Mouse (Mus musculus): ENCODE results near the gene Stx16. TPM values are rescaled to one million over a fixed set of nuclear protein-coding genes. Genes with fewer than 3 reads are reported as not detected.

The Stx16 gene
- polyA plus RNA-seq, 1 experiment: 67.1 TPM

DNA sequence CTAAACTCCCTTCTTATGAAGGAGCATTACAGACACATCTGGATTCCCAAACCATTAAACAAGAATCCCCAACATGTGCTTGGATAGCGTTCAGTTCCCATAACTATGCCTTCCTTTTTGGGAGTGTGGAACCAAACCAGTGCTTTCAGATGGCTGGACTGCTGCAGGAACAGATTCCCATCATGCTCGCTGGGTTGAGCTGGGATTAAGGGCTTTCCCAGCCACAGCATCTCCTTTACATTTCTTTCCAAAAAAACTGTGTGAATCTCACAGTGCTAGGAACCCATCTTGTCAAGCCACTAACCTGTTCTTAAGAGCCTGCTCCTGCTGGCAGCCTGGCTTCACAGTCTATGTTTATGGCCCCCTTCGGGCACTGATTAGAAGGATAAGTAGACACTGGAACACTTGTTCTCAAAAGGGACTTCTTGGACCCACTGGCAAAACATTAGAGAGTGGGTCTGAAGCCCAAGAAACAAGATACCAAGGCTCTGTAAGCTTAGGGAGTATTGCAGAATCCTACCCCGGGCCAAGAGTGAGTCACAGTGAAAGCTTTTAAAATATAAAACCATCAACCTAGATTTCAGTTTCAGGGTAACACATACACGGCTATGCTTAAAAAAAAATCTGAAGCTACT, 2.8 kb upstream of the Stx16 start:
- no peak overlapping the region for H3K4me3 ChIP-seq (ENCODE audit: insufficient read depth, low read length)
- no peak for TF ChIP-seq CTCF (IDR thresholded peaks at IDR 0.05; ENCODE audit: extremely low read depth, insufficient read depth, low read length)
- TF ChIP-seq POLR2A (IDR thresholded peaks at IDR 0.05; ENCODE audit: extremely low read depth, insufficient read depth, low read length): no peak
- H3K4me1 ChIP-seq (ENCODE audit: control insufficient read depth, insufficient read depth, low read length): peaks cover 2% of the 10 kb centered on the region; the same call in 1 of the 2 replicates

DNA sequence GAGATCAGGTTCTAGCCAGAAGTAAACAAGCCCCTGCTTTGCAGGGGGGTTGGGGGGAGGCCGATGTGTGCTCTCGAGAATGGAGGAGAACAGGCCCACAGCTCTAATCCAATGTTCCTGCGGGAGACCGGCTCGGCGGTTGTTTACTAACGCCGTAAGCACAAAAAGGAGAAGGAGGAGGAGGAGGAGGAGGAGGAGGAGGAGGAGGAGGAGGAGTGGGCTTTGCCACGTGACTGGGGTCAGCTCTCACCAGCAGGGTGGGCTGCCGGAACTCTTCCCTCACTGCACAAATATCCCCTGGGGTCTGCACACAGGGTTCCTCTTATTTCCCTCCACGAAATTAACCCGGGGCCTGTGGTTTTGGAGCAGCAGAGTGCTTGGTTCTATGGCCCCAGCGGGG, 1.5 kb upstream of the Stx16 start:
- Histone ChIP-seq H3K27ac (ENCODE audit: insufficient read depth, low read length) (no peak overlapping the region), H3K4me1 (ENCODE audit: control insufficient read depth, insufficient read depth, low read length) (peaks cover 2% of the 10 kb centered on the region; the same call in 1 of the 2 replicates), H3K4me3 (ENCODE audit: insufficient read depth, low read length) (no peak overlapping the region)
- TF ChIP-seq CTCF (IDR thresholded peaks at IDR 0.05; ENCODE audit: extremely low read depth, insufficient read depth, low read length): no peak
- TF ChIP-seq POLR2A (IDR thresholded peaks at IDR 0.05; ENCODE audit: extremely low read depth, insufficient read depth, low read length): no peak

More for the DNA sequence above, 2.8 kb upstream of the Stx16 start:
- H3K27ac ChIP-seq (ENCODE audit: insufficient read depth, low read length): no peak overlapping the region

DNA sequence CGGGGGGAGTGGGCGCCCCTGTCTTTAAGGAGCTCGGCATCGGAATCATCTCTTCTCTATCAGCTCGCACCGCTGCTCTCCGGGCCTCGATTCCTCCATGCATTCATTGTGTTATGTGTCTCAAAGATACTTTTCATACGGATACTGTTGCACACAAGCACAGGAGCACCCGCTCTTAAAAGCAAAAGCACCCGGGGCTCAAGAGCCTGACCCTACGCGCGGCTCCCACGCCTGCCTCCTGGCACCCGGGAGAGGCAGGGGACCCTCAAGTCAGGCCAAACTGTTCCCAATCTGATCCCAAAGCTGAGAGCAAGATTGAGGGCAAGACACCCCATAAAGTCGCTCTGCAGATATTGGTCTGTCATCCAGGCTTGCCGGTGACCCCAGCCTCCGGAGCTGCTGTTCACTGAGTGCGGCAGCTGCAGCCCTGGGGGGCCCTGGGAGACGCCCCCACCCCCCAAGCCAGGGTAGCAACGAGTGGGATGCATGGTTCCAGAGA, 987 bp upstream of the Stx16 start:
- no peak for TF ChIP-seq POLR2A (IDR thresholded peaks at IDR 0.05; ENCODE audit: extremely low read depth, insufficient read depth, low read length)
- no peak for TF ChIP-seq CTCF (IDR thresholded peaks at IDR 0.05; ENCODE audit: extremely low read depth, insufficient read depth, low read length)

GRCm38 (mm10) chr2:174076433-174076824, 321 bp downstream of the Stx16 start:
- Histone ChIP-seq H3K4me1 (ENCODE audit: control insufficient read depth, insufficient read depth, low read length) (peaks cover 2% of the 10 kb centered on the region; the same call in 1 of the 2 replicates), H3K4me3 (ENCODE audit: insufficient read depth, low read length) (peak overlapping the region; percentile 85), H3K27ac (ENCODE audit: insufficient read depth, low read length) (peak overlapping the region; percentile 34; the same call in 1 of the 2 replicates)
- no peak for TF ChIP-seq CTCF (IDR thresholded peaks at IDR 0.05; ENCODE audit: extremely low read depth, insufficient read depth, low read length)
- no peak for TF ChIP-seq POLR2A (IDR thresholded peaks at IDR 0.05; ENCODE audit: extremely low read depth, insufficient read depth, low read length)

More for the DNA sequence above, 987 bp upstream of the Stx16 start:
- H3K27ac ChIP-seq (ENCODE audit: insufficient read depth, low read length): no peak overlapping the region
- no peak overlapping the region for H3K4me3 ChIP-seq (ENCODE audit: insufficient read depth, low read length)
- H3K4me1 ChIP-seq (ENCODE audit: control insufficient read depth, insufficient read depth, low read length): peaks cover 2% of the 10 kb centered on the region; the same call in 1 of the 2 replicates

- H3K4me1 ChIP-seq (ENCODE audit: control insufficient read depth, insufficient read depth, low read length): peaks cover 2% of the 10 kb centered on the region; the same call in 1 of the 2 replicates
- TF ChIP-seq CTCF (IDR thresholded peaks at IDR 0.05; ENCODE audit: extremely low read depth, insufficient read depth, low read length) (no peak), POLR2A (IDR thresholded peaks at IDR 0.05; ENCODE audit: extremely low read depth, insufficient read depth, low read length) (0 out of 2 replicates have a peak, but pooled peaks have one; percentile 14)
- H3K4me3 ChIP-seq (ENCODE audit: insufficient read depth, low read length): peak overlapping the region; percentile 85
- H3K27ac ChIP-seq (ENCODE audit: insufficient read depth, low read length): no peak overlapping the region
Measured at GRCm38 (mm10) chr2:174077004-174077695, 1.0 kb downstream of the Stx16 start.

- TF ChIP-seq CTCF (IDR thresholded peaks at IDR 0.05; ENCODE audit: extremely low read depth, insufficient read depth, low read length) (no peak), POLR2A (IDR thresholded peaks at IDR 0.05; ENCODE audit: extremely low read depth, insufficient read depth, low read length) (no peak)
- H3K27ac ChIP-seq (ENCODE audit: insufficient read depth, low read length): no peak overlapping the region
- no peak overlapping the region; the same call in 1 of the 2 replicates for H3K4me3 ChIP-seq (ENCODE audit: insufficient read depth, low read length)
- peaks cover 2% of the 10 kb centered on the region; the same call in 1 of the 2 replicates for H3K4me1 ChIP-seq (ENCODE audit: control insufficient read depth, insufficient read depth, low read length)
Measured at GRCm38 (mm10) chr2:174077776-174078338, 1.7 kb downstream of the Stx16 start.

DNA sequence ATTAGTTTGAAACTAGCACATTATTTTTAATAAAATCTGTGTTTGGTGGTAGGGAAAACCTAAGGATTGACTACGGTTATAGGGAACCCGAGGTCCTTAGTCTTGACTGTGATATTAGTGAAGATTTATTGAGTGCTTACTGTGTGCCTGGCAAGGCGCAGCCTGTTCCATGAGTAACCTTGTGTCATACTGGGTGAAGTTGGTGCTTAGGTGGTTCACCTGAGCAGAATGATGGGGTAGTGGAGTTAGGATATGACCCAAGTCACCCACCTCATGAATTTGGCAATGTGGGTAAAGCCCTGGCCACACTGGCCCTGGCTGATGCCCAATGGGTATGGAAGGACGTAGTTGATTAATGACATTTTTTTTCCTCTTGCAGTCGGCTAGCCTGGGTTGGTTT, 5.7 kb downstream of the Stx16 start:
- no peak for TF ChIP-seq CTCF (IDR thresholded peaks at IDR 0.05; ENCODE audit: extremely low read depth, insufficient read depth, low read length)

DNA sequence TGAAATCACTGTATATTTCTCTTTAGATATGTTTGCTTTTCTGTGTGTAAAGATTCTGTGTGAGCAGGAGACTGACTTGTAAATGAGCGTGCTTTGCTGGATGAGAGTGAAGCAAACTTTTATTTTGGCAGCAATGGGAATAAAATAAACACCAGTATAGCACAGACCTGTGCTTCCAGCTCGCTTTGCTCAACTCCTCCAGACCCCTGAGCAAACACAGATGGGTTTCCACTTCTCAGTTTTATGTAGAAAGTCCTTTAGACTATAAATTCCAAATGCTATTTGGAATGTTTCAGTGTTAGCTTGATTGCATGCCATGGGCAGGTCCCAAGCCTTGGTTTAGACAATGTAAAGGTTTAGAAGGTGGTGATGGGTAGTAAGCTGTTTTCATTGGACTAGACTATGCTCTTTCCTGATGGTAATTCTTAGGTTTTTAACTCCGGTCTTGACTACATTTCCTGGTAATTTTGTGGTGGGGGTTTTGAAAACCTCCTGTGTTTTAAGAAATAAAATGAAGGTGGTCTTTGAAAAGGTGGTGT, 6.3 kb downstream of the Stx16 start:
- TF ChIP-seq POLR2A (IDR thresholded peaks at IDR 0.05; ENCODE audit: extremely low read depth, insufficient read depth, low read length): no peak
- TF ChIP-seq CTCF (IDR thresholded peaks at IDR 0.05; ENCODE audit: extremely low read depth, insufficient read depth, low read length): no peak
- H3K27ac ChIP-seq (ENCODE audit: insufficient read depth, low read length): no peak overlapping the region
- no peak overlapping the region for H3K4me3 ChIP-seq (ENCODE audit: insufficient read depth, low read length)

More for the DNA sequence above, 5.7 kb downstream of the Stx16 start:
- no peak overlapping the region for H3K4me3 ChIP-seq (ENCODE audit: insufficient read depth, low read length)
- no peak overlapping the region for H3K27ac ChIP-seq (ENCODE audit: insufficient read depth, low read length)
- H3K4me1 ChIP-seq (ENCODE audit: control insufficient read depth, insufficient read depth, low read length): no peaks in the 10 kb centered on the region; the same call in 1 of the 2 replicates

DNA sequence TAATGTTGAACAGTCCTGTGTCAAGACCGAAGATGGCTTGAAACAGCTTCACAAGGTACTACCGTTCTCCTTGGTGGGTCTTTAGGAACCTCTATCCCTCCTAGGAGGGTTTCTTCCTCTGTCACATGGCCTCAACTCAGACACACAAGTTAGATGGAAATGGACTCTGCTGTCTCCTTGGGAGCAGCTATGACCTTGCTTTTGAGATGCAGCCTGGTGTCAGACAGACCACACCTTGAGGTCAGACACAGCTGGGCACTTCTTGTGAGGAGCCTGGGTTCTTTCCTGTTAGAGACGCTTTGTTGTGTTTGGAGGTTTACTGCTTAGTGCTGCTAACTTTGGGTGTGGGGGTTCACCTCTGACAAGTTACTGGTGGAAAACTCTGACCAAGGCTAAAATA, 19.0 kb downstream of the Stx16 start:
- Histone ChIP-seq H3K4me1 (ENCODE audit: control insufficient read depth, insufficient read depth, low read length) (no peaks in the 10 kb centered on the region), H3K4me3 (ENCODE audit: insufficient read depth, low read length) (no peak overlapping the region), H3K27ac (ENCODE audit: insufficient read depth, low read length) (no peak overlapping the region)
- no peak for TF ChIP-seq POLR2A (IDR thresholded peaks at IDR 0.05; ENCODE audit: extremely low read depth, insufficient read depth, low read length)

More for the DNA sequence above, 6.3 kb downstream of the Stx16 start:
- no peaks in the 10 kb centered on the region; the same call in 1 of the 2 replicates for H3K4me1 ChIP-seq (ENCODE audit: control insufficient read depth, insufficient read depth, low read length)
